Mouse (Mus musculus): Measurements from ENCODE around the gene Macrod2.

DNA sequence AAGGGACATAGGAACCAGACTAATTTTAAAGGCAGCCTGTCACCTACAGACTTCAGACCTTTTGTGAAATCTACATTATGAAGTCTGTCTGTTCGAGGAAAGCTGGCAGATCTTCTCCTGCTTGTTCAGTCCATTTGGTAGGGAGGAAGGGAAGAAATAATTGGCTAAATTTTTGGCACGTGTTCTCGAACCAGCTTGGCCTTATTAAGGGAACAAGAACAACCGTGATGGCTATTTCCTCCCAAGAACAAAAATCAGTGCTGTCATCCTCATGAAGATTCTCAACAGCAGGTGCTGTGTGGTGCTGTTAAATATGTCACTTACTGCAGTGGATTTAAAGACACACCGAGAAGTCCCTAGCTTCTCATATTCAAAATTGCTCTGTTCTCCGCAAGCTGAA, 1859.5 kb downstream of the Macrod2 start:
- TF ChIP-seq FOSL1 (IDR thresholded peaks at IDR 0.05; ENCODE audit: insufficient read depth, low read length, poor library complexity, severe bottlenecking) (no peak), CTCF (IDR thresholded peaks at IDR 0.05; ENCODE audit: control insufficient read depth, insufficient read depth, insufficient read length) (no peak)

All from C2C12 (cell line).